ENCODE assay signal across 8 mouse cellular contexts in genomic region chr14:33313624-33314023, GRCm38 (mm10).
A peak's percentile ranks its signal among the peaks of the same experiment; 100 is the strongest.
DNase-seq lines count a peak whose midpoint lies in the region; ATAC-seq lines count a peak whose summit lies in the region.

No protein-coding gene starts in this region.

- peak overlapping the region; percentile 21; the same call in 1 of the 2 replicates for H3K4me2 ChIP-seq in heart, embryonic 15.5 days
- no peak overlapping the region for H3K4me2 ChIP-seq in neural tube, embryonic 15.5 days

- peak; percentile 37 for ATAC-seq in CD4-positive, CD25-positive, alpha-beta regulatory T cell, adult 4 months
- 0 out of 2 replicates have a peak, but pooled peaks have one; percentile 23 for ATAC-seq in heart, embryonic 15.5 days (replicated peaks; ENCODE audit: insufficient number of reproducible peaks, insufficient read depth, low FRiP score, low read depth)
- peak; percentile 62; the same call in 1 of the 2 replicates for ATAC-seq in neural tube, embryonic 15.5 days (ENCODE audit: low FRiP score)

- H3K9ac ChIP-seq in heart, embryonic 15.5 days, result no peak overlapping the region
- no peak overlapping the region for H3K9ac ChIP-seq in neural tube, embryonic 15.5 days (replicated peaks)

- H3K4me1 ChIP-seq in heart, embryonic 15.5 days (replicated peaks), result peaks cover 10% of the 10 kb centered on the region
- H3K4me1 ChIP-seq in neural tube, embryonic 15.5 days, result 0 out of 2 replicates have a peak, but pooled peaks cover 3% of the 10 kb centered on the region

- H3K9me3 ChIP-seq in heart, embryonic 15.5 days (replicated peaks), result no peaks in the 10 kb centered on the region
- H3K9me3 ChIP-seq in neural tube, embryonic 15.5 days (replicated peaks), result no peaks in the 10 kb centered on the region

- no peaks in the 10 kb centered on the region for H3K36me3 ChIP-seq in heart, embryonic 15.5 days
- no peaks in the 10 kb centered on the region for H3K36me3 ChIP-seq in neural tube, embryonic 15.5 days

- peaks cover 31% of the 10 kb centered on the region for H3K27me3 ChIP-seq in heart, embryonic 15.5 days
- peaks cover 14% of the 10 kb centered on the region for H3K27me3 ChIP-seq in neural tube, embryonic 15.5 days (replicated peaks)

- peak; percentile 59 for DNase-seq in adrenal gland, adult 2 months
- peak; percentile 73 for DNase-seq in embryo, embryonic 9.5 days (ENCODE audit: extremely low spot score)
- DNase-seq in kidney, postnatal 14 days, result peak; percentile 71
- DNase-seq in lung, adult 18-20 months, result peak; percentile 25 to 58
- DNase-seq in urinary bladder, postnatal 36 days (ENCODE audit: low spot score in 2 of 2), result peak; percentile 43 to 57

- WGBS in heart, embryonic 15.5 days, result 0% methylated on average over 4 of the region's 4 CpGs
- WGBS in neural tube, embryonic 15.5 days, result 0% methylated on average over 4 of the region's 4 CpGs

- no peak overlapping the region for H3K4me3 ChIP-seq in heart, embryonic 15.5 days
- no peak overlapping the region for H3K4me3 ChIP-seq in neural tube, embryonic 15.5 days (replicated peaks)

- H3K27ac ChIP-seq in heart, embryonic 15.5 days, result no peak overlapping the region
- H3K27ac ChIP-seq in neural tube, embryonic 15.5 days (replicated peaks), result no peak overlapping the region
